Mouse (Mus musculus) midbrain, embryonic 13.5 days (tissue): ENCODE measurements around the gene Sh3d19. TPM values are rescaled to one million over a fixed set of nuclear protein-coding genes. Genes with fewer than 3 reads are reported as not detected.

Experiments
- ATAC-seq: fragments of 200-750 bp; cut with Nextera tagmentation; 2 replicates; pipeline ENCODE4 v1.8.0; 2017; ENCODE audit warnings: mild to moderate bottlenecking, moderate TSS enrichment, moderate library complexity
- H3K27ac ChIP-seq: fragments of 300-500 bp; sonication (generic); 2 replicates; pipeline ENCODE4 v1.5.1; 2015; ENCODE audit warnings: inconsistent platforms, mild to moderate bottlenecking, moderate library complexity
- H3K27me3 ChIP-seq: fragments of 300-500 bp; sonication (generic); 2 replicates; pipeline ENCODE4 v1.6.1; 2015; ENCODE audit warnings: mild to moderate bottlenecking, inconsistent platforms
- H3K36me3 ChIP-seq: fragments of 300-500 bp; sonication (generic); 2 replicates; pipeline ENCODE4 v1.6.1; 2015; ENCODE audit warnings: mild to moderate bottlenecking, inconsistent platforms
- H3K4me1 ChIP-seq: fragments of 300-500 bp; sonication (generic); replicated peaks from 2 replicates; pipeline ENCODE4 v1.6.1; 2015; ENCODE audit warnings: inconsistent platforms
- H3K4me2 ChIP-seq: fragments of 300-500 bp; sonication (generic); replicated peaks from 2 replicates; pipeline ENCODE4 v1.6.1; 2015; ENCODE audit warnings: moderate library complexity, mild to moderate bottlenecking, inconsistent platforms
- H3K4me3 ChIP-seq: fragments of 300-500 bp; sonication (generic); replicated peaks from 2 replicates; pipeline ENCODE4 v1.5.1; 2015; ENCODE audit warnings: mild to moderate bottlenecking, inconsistent platforms
- H3K9ac ChIP-seq: fragments of 300-500 bp; sonication (generic); replicated peaks from 2 replicates; pipeline ENCODE4 v1.6.1; 2015; ENCODE audit warnings: mild to moderate bottlenecking, inconsistent platforms
- H3K9me3 ChIP-seq: fragments of 300-500 bp; sonication (generic); 2 replicates; pipeline ENCODE4 v1.6.1; 2016; ENCODE audit warnings: mild to moderate bottlenecking, inconsistent platforms
- WGBS: fragments of 180-500 bp; shearing (Covaris S2); methylation state at CpG from one replicate; pipeline ENCODE4 v1.1.7; 2015; 5-methylcytosine and 5-hydroxymethylcytosine counted together
- polyA plus RNA-seq: library from polyadenylated mRNA; unstranded; fragments of >200 nt; fragmentation: Nextera tagmentation; extraction: Ambion mirVana; gene quantifications from 2 replicates; pipeline ENCODE4 v1.2.1, GENCODE M21; 2015

Gene Sh3d19
- polyA plus RNA-seq, 1 experiment from 2014 or later = 8.6 TPM

GRCm38 (mm10) chr3:86038648-86039047, 67.7 kb downstream of the Sh3d19 start:
- Histone ChIP-seq H3K4me3 (no peak overlapping the region), H3K36me3 (no peaks in the 10 kb centered on the region), H3K27me3 (no peaks in the 10 kb centered on the region), H3K9ac (no peak overlapping the region), H3K4me1 (no peaks in the 10 kb centered on the region), H3K4me2 (no peak overlapping the region), H3K9me3 (no peaks in the 10 kb centered on the region), H3K27ac (no peak overlapping the region)
- 63% methylated on average over 3 of the region's 3 CpGs for WGBS
- ATAC-seq = no peak

- no peaks in the 10 kb centered on the region for H3K36me3 ChIP-seq
- WGBS = 73% methylated on average over 14 of the region's 14 CpGs
- no peaks in the 10 kb centered on the region for H3K9me3 ChIP-seq
- H3K27me3 ChIP-seq = no peaks in the 10 kb centered on the region
- H3K4me1 ChIP-seq = no peaks in the 10 kb centered on the region
- no peak overlapping the region for H3K9ac ChIP-seq
- H3K27ac ChIP-seq = no peak overlapping the region
- H3K4me3 ChIP-seq = no peak overlapping the region
- ATAC-seq = no peak
- no peak overlapping the region for H3K4me2 ChIP-seq
These were observed 69.6 kb downstream of the Sh3d19 start for GRCm38 (mm10) chr3:86040286-86041201.

GRCm38 (mm10) chr3:86047686-86048408, 76.9 kb downstream of the Sh3d19 start:
- Histone ChIP-seq H3K36me3 (no peaks in the 10 kb centered on the region; the same call in 1 of the 2 replicates), H3K27ac (no peak overlapping the region), H3K9ac (no peak overlapping the region), H3K4me1 (no peaks in the 10 kb centered on the region), H3K9me3 (no peaks in the 10 kb centered on the region), H3K4me3 (no peak overlapping the region), H3K4me2 (no peak overlapping the region), H3K27me3 (no peaks in the 10 kb centered on the region)
- no peak for ATAC-seq
- 94% methylated on average over 9 of the region's 9 CpGs for WGBS

- Histone ChIP-seq H3K4me3 (no peak overlapping the region), H3K9me3 (no peaks in the 10 kb centered on the region), H3K9ac (no peak overlapping the region), H3K4me2 (no peak overlapping the region), H3K27me3 (no peaks in the 10 kb centered on the region), H3K36me3 (no peaks in the 10 kb centered on the region; the same call in 1 of the 2 replicates), H3K4me1 (no peaks in the 10 kb centered on the region), H3K27ac (no peak overlapping the region)
- no peak for ATAC-seq
- 86% methylated on average over 2 of the region's 2 CpGs for WGBS
These were observed 78.1 kb downstream of the Sh3d19 start for GRCm38 (mm10) chr3:86049041-86049440.

- Histone ChIP-seq H3K4me2 (no peak overlapping the region), H3K9ac (no peak overlapping the region), H3K36me3 (no peaks in the 10 kb centered on the region), H3K4me1 (no peaks in the 10 kb centered on the region), H3K27me3 (no peaks in the 10 kb centered on the region), H3K27ac (no peak overlapping the region), H3K4me3 (no peak overlapping the region), H3K9me3 (no peaks in the 10 kb centered on the region)
- no peak for ATAC-seq
- WGBS = 82% methylated on average over 4 of the region's 4 CpGs
These were observed 85.8 kb downstream of the Sh3d19 start for GRCm38 (mm10) chr3:86056678-86057077.

- H3K27ac ChIP-seq = no peak overlapping the region
- H3K4me2 ChIP-seq = no peak overlapping the region
- WGBS = 72% methylated on average over 6 of the region's 6 CpGs
- H3K36me3 ChIP-seq = no peaks in the 10 kb centered on the region
- H3K4me1 ChIP-seq = no peaks in the 10 kb centered on the region
- H3K9ac ChIP-seq = no peak overlapping the region
- no peaks in the 10 kb centered on the region for H3K27me3 ChIP-seq
- H3K9me3 ChIP-seq = no peaks in the 10 kb centered on the region
- no peak overlapping the region for H3K4me3 ChIP-seq
- ATAC-seq = no peak
These were observed 86.7 kb downstream of the Sh3d19 start for GRCm38 (mm10) chr3:86057436-86058095.

- Histone ChIP-seq H3K36me3 (no peaks in the 10 kb centered on the region), H3K27me3 (no peaks in the 10 kb centered on the region), H3K9ac (no peak overlapping the region), H3K27ac (no peak overlapping the region), H3K4me3 (no peak overlapping the region), H3K4me2 (no peak overlapping the region), H3K9me3 (no peaks in the 10 kb centered on the region), H3K4me1 (no peaks in the 10 kb centered on the region)
- WGBS = 93% methylated on average over 11 of the region's 11 CpGs
- ATAC-seq = no peak
These were observed 98.8 kb downstream of the Sh3d19 start for GRCm38 (mm10) chr3:86069646-86070250.

- Histone ChIP-seq H3K9me3 (no peaks in the 10 kb centered on the region), H3K4me1 (no peaks in the 10 kb centered on the region), H3K9ac (no peak overlapping the region), H3K27me3 (no peaks in the 10 kb centered on the region), H3K27ac (no peak overlapping the region), H3K4me2 (no peak overlapping the region), H3K4me3 (no peak overlapping the region), H3K36me3 (no peaks in the 10 kb centered on the region)
- 92% methylated on average over 7 of the region's 7 CpGs for WGBS
- ATAC-seq = no peak
These were observed 99.9 kb downstream of the Sh3d19 start for GRCm38 (mm10) chr3:86070799-86071198.

GRCm38 (mm10) chr3:86072066-86072465, 101.2 kb downstream of the Sh3d19 start:
- H3K4me3 ChIP-seq = no peak overlapping the region
- ATAC-seq = no peak
- H3K9ac ChIP-seq = no peak overlapping the region
- H3K4me1 ChIP-seq = no peaks in the 10 kb centered on the region
- WGBS = 93% methylated on average over 3 of the region's 3 CpGs
- no peaks in the 10 kb centered on the region for H3K27me3 ChIP-seq
- no peaks in the 10 kb centered on the region for H3K36me3 ChIP-seq
- H3K27ac ChIP-seq = no peak overlapping the region
- H3K9me3 ChIP-seq = no peaks in the 10 kb centered on the region
- H3K4me2 ChIP-seq = no peak overlapping the region

GRCm38 (mm10) chr3:86072889-86073288, 102.0 kb downstream of the Sh3d19 start:
- no peak for ATAC-seq
- no peak overlapping the region for H3K4me2 ChIP-seq
- H3K4me3 ChIP-seq = no peak overlapping the region
- H3K27ac ChIP-seq = no peak overlapping the region
- no peaks in the 10 kb centered on the region for H3K27me3 ChIP-seq
- 83% methylated on average over 5 of the region's 5 CpGs for WGBS
- H3K9ac ChIP-seq = no peak overlapping the region
- H3K9me3 ChIP-seq = no peaks in the 10 kb centered on the region
- no peaks in the 10 kb centered on the region for H3K4me1 ChIP-seq
- H3K36me3 ChIP-seq = no peaks in the 10 kb centered on the region

- WGBS = 95% methylated on average over 5 of the region's 5 CpGs
- Histone ChIP-seq H3K4me3 (no peak overlapping the region), H3K27me3 (no peaks in the 10 kb centered on the region), H3K4me1 (no peaks in the 10 kb centered on the region), H3K36me3 (no peaks in the 10 kb centered on the region), H3K9me3 (no peaks in the 10 kb centered on the region), H3K4me2 (no peak overlapping the region), H3K9ac (no peak overlapping the region), H3K27ac (no peak overlapping the region)
- no peak for ATAC-seq
These were observed 104.7 kb downstream of the Sh3d19 start for GRCm38 (mm10) chr3:86075593-86075992.
